Mouse (Mus musculus): Measurements from ENCODE around the gene Vtn. TPM values are rescaled to one million over a fixed set of nuclear protein-coding genes. Genes with fewer than 3 reads are reported as not detected.

The Vtn gene
- polyA plus RNA-seq, 1 experiment from 2014 or later, result 1.3 TPM

DNA sequence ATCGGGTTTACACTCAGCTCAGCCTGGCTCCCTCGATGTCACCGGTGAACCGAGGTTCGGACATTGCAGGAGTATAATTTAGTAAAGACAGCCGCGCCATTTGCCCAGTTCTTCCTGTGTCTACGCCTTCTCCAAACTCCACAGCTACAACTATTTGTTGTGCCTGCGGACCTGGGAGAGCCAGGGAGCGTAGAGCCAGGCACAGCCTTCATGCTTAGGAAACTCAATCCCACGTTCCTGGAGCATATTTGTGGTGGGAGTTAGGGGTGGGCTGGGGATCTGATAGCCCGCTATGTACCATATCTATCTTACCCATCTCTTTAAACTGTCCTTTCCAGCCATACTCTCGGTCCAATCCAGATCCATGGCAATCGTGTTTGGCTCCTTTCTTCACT, 37.8 kb downstream of the Vtn start:
- H3K4me1 ChIP-seq (replicated peaks), result peaks cover 22% of the 10 kb centered on the region
- peak overlapping the region; percentile 83 for H3K4me2 ChIP-seq
- ATAC-seq (replicated peaks; ENCODE audit: insufficient number of reproducible peaks, insufficient read depth, low FRiP score, low read depth), result no peak
- H3K9ac ChIP-seq, result peak overlapping the region; percentile 77
- H3K9me3 ChIP-seq (replicated peaks), result no peaks in the 10 kb centered on the region
- peak overlapping the region; percentile 89 for H3K27ac ChIP-seq
- H3K4me3 ChIP-seq, result peak overlapping the region; percentile 94
- peaks cover 33% of the 10 kb centered on the region for H3K36me3 ChIP-seq
- H3K27me3 ChIP-seq, result no peaks in the 10 kb centered on the region
- 2% methylated on average over 14 of the region's 14 CpGs for WGBS

DNA sequence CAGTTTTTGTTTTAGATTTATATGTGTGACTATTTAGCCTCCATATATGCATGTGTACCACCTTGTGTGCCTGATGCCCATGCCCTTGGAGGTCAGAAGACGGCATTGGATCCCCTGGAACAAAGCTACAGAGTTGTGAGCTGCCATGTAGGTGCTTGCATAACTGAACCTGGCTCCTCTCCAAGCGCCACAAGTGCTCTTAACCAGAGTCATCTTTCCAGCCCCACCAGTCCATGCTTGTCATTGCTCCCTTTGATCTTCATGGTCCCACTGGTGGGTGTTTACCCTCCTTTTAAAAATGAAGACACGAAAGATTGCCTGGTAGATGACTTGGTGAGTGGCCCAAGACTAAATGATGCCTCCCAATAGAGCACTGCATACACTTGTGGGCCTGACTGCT, 41.5 kb downstream of the Vtn start:
- H3K36me3 ChIP-seq, result peaks cover 52% of the 10 kb centered on the region
- no peaks in the 10 kb centered on the region for H3K27me3 ChIP-seq
- no peaks in the 10 kb centered on the region for H3K9me3 ChIP-seq (replicated peaks)
- no peak overlapping the region for H3K9ac ChIP-seq
- no peak overlapping the region for H3K27ac ChIP-seq
- no peak overlapping the region for H3K4me2 ChIP-seq
- no peak overlapping the region for H3K4me3 ChIP-seq
- 80% methylated on average over 3 of the region's 3 CpGs for WGBS
- no peak for ATAC-seq (replicated peaks; ENCODE audit: insufficient number of reproducible peaks, insufficient read depth, low FRiP score, low read depth)
- peaks cover 11% of the 10 kb centered on the region for H3K4me1 ChIP-seq (replicated peaks)

DNA sequence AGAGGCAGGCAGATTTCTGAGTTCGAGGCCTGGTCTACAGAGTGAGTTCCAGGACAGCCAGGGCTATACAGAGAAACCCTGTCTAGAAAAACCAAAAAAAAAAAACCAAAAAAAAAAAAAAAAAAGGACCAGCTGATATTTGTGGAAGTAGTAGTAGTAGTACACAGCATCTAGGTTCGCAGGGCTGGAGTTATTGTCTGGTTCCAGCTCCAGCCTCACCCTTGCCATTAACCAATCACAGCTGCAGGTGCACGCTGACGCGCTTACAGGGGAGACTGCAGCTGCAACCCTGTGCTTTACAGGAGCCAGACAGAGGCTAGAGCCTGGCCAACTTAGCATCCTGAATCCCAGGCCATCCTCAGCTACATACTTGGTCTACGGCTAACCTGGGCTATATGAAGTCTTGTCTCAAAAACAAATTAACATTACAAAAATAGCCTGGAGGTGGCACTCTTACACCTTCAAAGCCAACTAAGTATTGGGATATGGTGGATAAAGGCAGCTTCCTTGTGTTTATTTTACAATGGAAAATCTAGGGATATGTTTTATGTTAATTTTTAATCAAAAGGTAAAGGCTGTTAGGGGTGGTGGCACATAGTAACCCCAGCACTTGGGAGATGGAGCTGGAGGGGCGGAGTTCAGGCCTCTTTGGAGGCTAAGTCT, 45.7 kb downstream of the Vtn start:
- ATAC-seq (replicated peaks; ENCODE audit: insufficient number of reproducible peaks, insufficient read depth, low FRiP score, low read depth), result no peak
- 92% methylated on average over 7 of the region's 7 CpGs for WGBS
- H3K9ac ChIP-seq, result no peak overlapping the region

DNA sequence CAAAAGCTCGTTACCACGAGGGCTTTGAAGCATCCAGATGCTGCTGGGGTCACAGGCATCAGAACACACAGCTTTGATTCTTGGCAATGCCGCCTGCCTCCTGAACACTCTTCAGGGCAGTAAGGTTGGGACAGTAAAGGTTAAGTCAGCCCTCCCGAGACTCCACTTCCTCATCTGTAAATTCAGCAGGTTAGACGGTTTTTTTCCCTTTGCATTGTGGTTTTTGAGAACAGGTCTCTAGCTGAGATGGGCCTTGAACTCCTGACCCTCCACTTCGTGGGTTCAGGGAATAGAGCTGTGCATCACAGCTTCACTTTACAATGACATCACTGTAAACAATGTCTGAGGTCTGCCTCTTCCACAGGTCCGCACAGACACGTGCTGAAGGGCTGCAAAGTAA, 46.3 kb downstream of the Vtn start:
- Histone ChIP-seq H3K9ac (no peak overlapping the region), H3K27ac (no peak overlapping the region), H3K9me3 (replicated peaks) (no peaks in the 10 kb centered on the region), H3K36me3 (peaks cover 32% of the 10 kb centered on the region), H3K4me3 (no peak overlapping the region), H3K4me1 (replicated peaks) (peaks cover 17% of the 10 kb centered on the region), H3K4me2 (no peak overlapping the region), H3K27me3 (no peaks in the 10 kb centered on the region)
- ATAC-seq (replicated peaks; ENCODE audit: insufficient number of reproducible peaks, insufficient read depth, low FRiP score, low read depth), result no peak
- WGBS, result 60% methylated on average over 8 of the region's 8 CpGs

More for the DNA sequence above, 45.7 kb downstream of the Vtn start:
- H3K27ac ChIP-seq, result no peak overlapping the region
- no peaks in the 10 kb centered on the region for H3K9me3 ChIP-seq (replicated peaks)
- no peaks in the 10 kb centered on the region for H3K27me3 ChIP-seq
- peaks cover 13% of the 10 kb centered on the region for H3K4me1 ChIP-seq (replicated peaks)
- H3K4me2 ChIP-seq, result no peak overlapping the region
- H3K4me3 ChIP-seq, result no peak overlapping the region
- H3K36me3 ChIP-seq, result peaks cover 38% of the 10 kb centered on the region

DNA sequence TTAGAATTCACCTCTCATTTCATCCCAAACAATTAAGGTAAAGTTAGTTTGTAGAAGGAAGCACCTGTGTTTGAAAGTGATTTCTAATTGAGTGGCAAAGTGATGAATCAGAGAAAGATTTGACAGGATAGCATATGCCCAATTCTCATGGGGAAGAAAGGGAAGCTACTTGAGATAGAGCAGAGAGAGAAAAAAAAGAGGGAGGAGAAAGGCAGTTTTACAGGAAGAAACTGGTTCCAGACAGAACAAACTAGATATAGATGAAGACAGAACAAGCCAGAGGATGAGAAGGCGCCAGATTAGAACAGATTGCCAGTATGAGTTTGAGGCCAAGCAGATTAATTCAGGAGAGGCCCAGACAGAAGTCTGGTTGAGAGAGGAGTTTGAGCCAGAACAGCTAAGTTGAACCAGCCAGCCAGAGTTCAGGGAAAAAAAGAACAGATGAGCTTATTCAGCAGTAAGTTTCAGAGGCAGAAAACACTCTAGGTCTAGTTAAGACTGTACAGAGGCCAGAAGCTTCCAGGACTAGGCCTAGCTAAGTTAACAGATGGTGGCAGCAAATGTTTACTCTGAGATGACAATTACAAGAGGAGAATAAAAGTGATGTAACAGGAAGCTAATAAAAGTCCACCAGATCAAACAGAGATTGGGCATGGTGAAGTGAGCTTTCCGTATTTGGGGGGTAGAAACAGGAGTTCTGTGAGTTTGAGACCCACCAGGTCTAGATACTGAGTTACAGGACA, 49.0 kb downstream of the Vtn start:
- peaks cover 12% of the 10 kb centered on the region for H3K36me3 ChIP-seq
- H3K9ac ChIP-seq, result no peak overlapping the region
- H3K27ac ChIP-seq, result no peak overlapping the region
- peaks cover 21% of the 10 kb centered on the region for H3K4me1 ChIP-seq (replicated peaks)
- H3K9me3 ChIP-seq (replicated peaks), result no peaks in the 10 kb centered on the region
- no peaks in the 10 kb centered on the region for H3K27me3 ChIP-seq
- WGBS, result 71% methylated on average over 2 of the region's 2 CpGs
- no peak overlapping the region for H3K4me2 ChIP-seq
- H3K4me3 ChIP-seq, result no peak overlapping the region
- no peak for ATAC-seq (replicated peaks; ENCODE audit: insufficient number of reproducible peaks, insufficient read depth, low FRiP score, low read depth)

DNA sequence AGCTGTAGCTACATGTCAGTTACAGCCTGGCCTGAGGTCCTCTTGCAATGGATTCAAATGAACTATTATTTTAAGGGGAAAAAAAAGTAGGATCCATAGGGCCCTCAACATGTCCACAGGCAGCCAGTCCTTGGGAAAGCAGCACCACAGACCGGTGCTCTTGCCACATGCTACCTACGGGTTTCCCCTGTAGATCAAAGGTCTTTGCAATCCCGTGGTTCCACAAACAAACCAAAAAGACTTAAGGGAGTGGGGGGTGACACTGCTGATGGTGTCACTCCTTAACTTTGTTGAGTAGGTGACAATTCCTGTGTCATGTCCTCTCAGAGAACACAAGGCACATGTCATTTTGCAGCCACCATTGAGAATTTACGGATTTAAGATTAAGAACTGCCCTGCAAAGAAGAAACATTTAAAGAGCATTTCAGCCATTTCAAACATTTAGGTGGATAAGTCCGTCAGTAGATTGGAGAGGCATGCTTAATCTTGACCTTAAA, 50.6 kb downstream of the Vtn start:
- H3K9me3 ChIP-seq (replicated peaks), result no peaks in the 10 kb centered on the region
- no peak for ATAC-seq (replicated peaks; ENCODE audit: insufficient number of reproducible peaks, insufficient read depth, low FRiP score, low read depth)
- H3K27ac ChIP-seq, result no peak overlapping the region
- peaks cover 21% of the 10 kb centered on the region for H3K4me1 ChIP-seq (replicated peaks)
- no peaks in the 10 kb centered on the region for H3K27me3 ChIP-seq
- peak overlapping the region; percentile 88 for H3K4me2 ChIP-seq
- H3K4me3 ChIP-seq, result peak overlapping the region; percentile 69
- no peaks in the 10 kb centered on the region; the same call in 1 of the 2 replicates for H3K36me3 ChIP-seq
- peak overlapping the region; percentile 68 for H3K9ac ChIP-seq
- WGBS, result 8% methylated on average over 5 of the region's 5 CpGs

DNA sequence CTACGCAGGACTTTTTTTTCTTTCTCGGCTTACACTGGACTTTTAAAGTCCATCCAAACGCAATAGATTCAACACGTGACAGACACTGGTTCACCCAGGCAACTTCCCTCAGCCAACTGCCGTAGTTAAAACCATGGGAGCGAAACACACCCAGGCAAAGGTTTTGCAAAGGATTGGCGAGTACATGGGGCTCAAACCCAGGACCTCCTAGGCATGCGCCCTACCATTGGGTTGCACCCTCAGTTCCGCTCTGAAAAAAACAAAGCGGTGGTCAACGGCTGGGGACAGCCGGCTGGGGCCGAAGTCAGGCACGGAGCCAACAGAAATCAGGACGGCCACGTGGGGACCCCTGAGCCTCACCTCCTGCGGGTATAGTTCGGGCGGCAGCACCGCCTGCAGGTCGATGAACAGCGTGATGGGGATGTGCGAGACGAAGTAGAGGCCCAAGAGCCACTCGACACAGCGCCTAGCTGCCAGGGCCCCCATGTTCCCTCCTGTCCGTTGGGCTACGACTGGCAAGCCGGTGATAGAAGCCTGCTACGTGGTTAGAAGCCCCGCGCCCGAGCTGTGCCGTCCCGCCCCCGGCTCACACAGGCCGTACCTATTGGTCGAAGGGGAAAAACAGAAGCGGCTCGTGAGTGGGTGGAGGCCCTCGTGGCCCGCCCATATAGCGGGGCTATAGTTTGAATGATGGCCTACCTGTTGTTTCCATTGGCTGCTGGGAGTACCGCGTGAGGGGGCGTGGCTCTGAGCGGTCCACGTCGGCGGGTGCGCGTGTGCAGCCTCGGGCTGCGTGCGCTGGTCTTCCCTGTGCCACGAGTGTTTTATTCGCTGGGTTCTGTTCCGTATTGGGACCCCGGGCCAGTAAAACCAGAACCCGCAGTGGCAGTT, 51.5 kb downstream of the Vtn start, which contains the start of gene Tmem97:
Tmem97 (minus strand) TSS at position 610 of the 891 bp plus-strand sequence.
- H3K9ac ChIP-seq, result peak within 1 kb of the TSS; percentile 68
- H3K4me1 ChIP-seq (replicated peaks), result peaks cover 27% of the 10 kb centered on the region
- peak within 1 kb of the TSS; percentile 88 for H3K4me2 ChIP-seq
- peak within 1 kb of the TSS; percentile 63 for H3K27ac ChIP-seq
- under 1% methylated on average over 60 of the region's 60 CpGs for WGBS
- H3K4me3 ChIP-seq, result peak within 1 kb of the TSS; percentile 69
- H3K27me3 ChIP-seq, result no peaks in the 10 kb centered on the region
- no peaks in the 10 kb centered on the region; the same call in 1 of the 2 replicates for H3K36me3 ChIP-seq
- peak; percentile 100 for ATAC-seq (replicated peaks; ENCODE audit: insufficient number of reproducible peaks, insufficient read depth, low FRiP score, low read depth)
- no peaks in the 10 kb centered on the region for H3K9me3 ChIP-seq (replicated peaks)

DNA sequence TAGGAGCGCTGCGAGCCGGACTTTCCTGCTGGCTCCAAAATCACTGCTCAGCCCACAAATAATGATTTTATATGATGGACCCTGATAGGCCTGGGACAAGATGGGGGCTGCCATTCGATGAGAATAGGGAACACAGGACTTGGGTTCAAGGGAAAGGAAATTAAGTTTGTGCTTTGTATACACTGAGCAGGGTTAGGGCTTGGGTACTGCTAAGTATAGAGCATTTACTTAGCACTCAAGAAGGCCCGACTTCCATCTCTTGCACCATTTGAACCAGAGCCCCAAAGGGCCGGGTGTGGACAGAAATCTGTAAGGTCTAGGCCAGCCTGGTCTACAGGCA, 52.1 kb downstream of the Vtn start:
- 35% methylated on average over 6 of the region's 6 CpGs for WGBS
- Histone ChIP-seq H3K27me3 (no peaks in the 10 kb centered on the region), H3K9ac (0 out of 2 replicates have a peak overlapping the region, but pooled peaks have one; percentile 42), H3K4me2 (peak overlapping the region; percentile 88), H3K4me3 (peak overlapping the region; percentile 69), H3K27ac (0 out of 2 replicates have a peak overlapping the region, but pooled peaks have one; percentile 32), H3K36me3 (no peaks in the 10 kb centered on the region), H3K4me1 (replicated peaks) (peaks cover 32% of the 10 kb centered on the region), H3K9me3 (replicated peaks) (no peaks in the 10 kb centered on the region)
- peak; percentile 2; the same call in 1 of the 2 replicates for ATAC-seq (replicated peaks; ENCODE audit: insufficient number of reproducible peaks, insufficient read depth, low FRiP score, low read depth)

Other genes with a start within 250 kb of the Vtn start
- gene 2610507B11Rik, start 237.3 kb upstream of the Vtn start, polyA plus RNA-seq (2015; fragmentation: Nextera tagmentation; extraction: Ambion mirVana), result 63.9 and 71.9 TPM in 2 replicates
- 0.23 and 0.38 TPM in 2 replicates for gene BC030499, start 208.2 kb upstream of the Vtn start, polyA plus RNA-seq (2015; fragmentation: Nextera tagmentation; extraction: Ambion mirVana)
- gene Spag5, start 197.6 kb upstream of the Vtn start, polyA plus RNA-seq (2015; fragmentation: Nextera tagmentation; extraction: Ambion mirVana), result 21.6 and 30.9 TPM in 2 replicates
- gene Aldoc, start 176.1 kb upstream of the Vtn start, polyA plus RNA-seq (2015; fragmentation: Nextera tagmentation; extraction: Ambion mirVana), result 20.6 and 28.6 TPM in 2 replicates
- 46.1 and 62.4 TPM in 2 replicates for gene Pigs, start 170.7 kb upstream of the Vtn start, polyA plus RNA-seq (2015; fragmentation: Nextera tagmentation; extraction: Ambion mirVana)
- gene Unc119, start 155.6 kb upstream of the Vtn start, polyA plus RNA-seq (2015; fragmentation: Nextera tagmentation; extraction: Ambion mirVana), result 31.0 and 43.3 TPM in 2 replicates
- gene Foxn1, start 112.5 kb upstream of the Vtn start, polyA plus RNA-seq (2015; fragmentation: Nextera tagmentation; extraction: Ambion mirVana), result 0.78 and 8.9 TPM in 2 replicates
- gene Slc13a2, start 76.9 kb upstream of the Vtn start, polyA plus RNA-seq (2015; fragmentation: Nextera tagmentation; extraction: Ambion mirVana), result 0.08 TPM in 1 of 2 replicates, not detected in the other
- 6.5 and 7.5 TPM in 2 replicates for gene Slc46a1, start 33.4 kb upstream of the Vtn start, polyA plus RNA-seq (2015; fragmentation: Nextera tagmentation; extraction: Ambion mirVana)
- 0.15 and 0.60 TPM in 2 replicates for gene Sarm1, start 1.3 kb upstream of the Vtn start, polyA plus RNA-seq (2015; fragmentation: Nextera tagmentation; extraction: Ambion mirVana)
- gene Sebox, start 4.4 kb downstream of the Vtn start, polyA plus RNA-seq (2015; fragmentation: Nextera tagmentation; extraction: Ambion mirVana), result not detected in 2 replicates
- 36.3 and 37.8 TPM in 2 replicates for gene Tmem199, start 13.1 kb downstream of the Vtn start, polyA plus RNA-seq (2015; fragmentation: Nextera tagmentation; extraction: Ambion mirVana)
- 157 and 162 TPM in 2 replicates for gene Poldip2, start 13.1 kb downstream of the Vtn start, polyA plus RNA-seq (2015; fragmentation: Nextera tagmentation; extraction: Ambion mirVana)
- 63.7 and 73.0 TPM in 2 replicates for gene Tnfaip1, start 37.2 kb downstream of the Vtn start, polyA plus RNA-seq (2015; fragmentation: Nextera tagmentation; extraction: Ambion mirVana)
- gene Ift20, start 37.3 kb downstream of the Vtn start, polyA plus RNA-seq (2015; fragmentation: Nextera tagmentation; extraction: Ambion mirVana), result 97.5 and 106 TPM in 2 replicates
- 43.8 and 48.7 TPM in 2 replicates for gene Tmem97, start 51.7 kb downstream of the Vtn start, polyA plus RNA-seq (2015; fragmentation: Nextera tagmentation; extraction: Ambion mirVana)
- 10.8 and 13.6 TPM in 2 replicates for gene Nlk, start 198.3 kb downstream of the Vtn start, polyA plus RNA-seq (2015; fragmentation: Nextera tagmentation; extraction: Ambion mirVana)